Mouse (Mus musculus): Measurements from ENCODE around the gene Olfr749. TPM values are rescaled to one million over a fixed set of nuclear protein-coding genes. Genes with fewer than 3 reads are reported as not detected.
"Not testable (repeated sequence)": the region's sequence is repeated elsewhere in the genome, so short reads cannot be mapped to it uniquely, and the experiment has no call there.

Olfr749 gene
- not detected in 2 replicates for polyA plus RNA-seq (2012; rRNA removed)

- DNase-seq (ENCODE audit: low spot score), result no peak
These were observed at the start of gene Olfr749 for GRCm38 (mm10) chr14:50744994-50745393. Olfr749 (minus strand) TSS chr14:50745094.

DNA sequence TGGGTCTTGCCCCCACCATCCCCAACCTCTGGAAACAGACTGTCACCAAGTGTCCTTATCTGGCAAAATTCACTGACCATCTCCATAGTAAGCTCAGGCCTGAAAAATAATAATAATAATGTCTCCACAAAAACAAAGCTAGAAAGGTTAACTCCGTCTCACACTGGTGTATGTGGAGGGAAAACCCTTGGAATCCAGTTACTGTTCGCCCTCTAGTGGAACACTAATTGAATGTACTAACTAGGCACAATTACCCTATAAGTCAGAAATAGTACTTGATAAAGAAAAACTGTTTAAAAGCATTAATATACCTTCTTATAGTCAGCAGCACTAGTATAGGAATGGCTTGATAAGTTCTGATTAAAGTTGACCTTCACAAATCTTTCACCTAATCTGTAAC is 43.3 kb upstream of the Olfr749 start:
- DNase-seq (ENCODE audit: low spot score), result no peak

DNA sequence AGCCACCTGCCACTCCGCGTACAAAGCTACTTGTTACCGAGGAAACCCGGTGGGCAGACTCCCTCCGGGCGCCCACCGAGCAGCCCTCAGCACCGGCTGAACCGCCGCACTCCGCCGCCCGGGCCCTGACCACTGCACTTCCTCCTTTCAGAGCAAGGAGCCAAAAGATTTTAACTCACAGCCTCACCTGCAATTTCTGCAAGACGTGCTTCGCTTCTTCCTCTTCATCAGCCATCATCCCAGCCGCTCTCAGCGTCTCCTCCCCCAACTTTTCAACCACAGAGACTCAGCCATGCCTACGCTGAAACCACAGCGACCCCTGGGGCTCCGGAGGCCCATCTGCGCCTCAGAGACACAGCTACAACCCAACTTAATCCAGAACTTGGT is 40.4 kb upstream of the Olfr749 start, which contains the start of gene Ttc5:
TSS of gene Ttc5 (minus strand) at position 269 of the 387 bp plus-strand sequence.
- DNase-seq (ENCODE audit: low spot score), result peak; percentile 83

GRCm38 (mm10) chr14:50784391-50785250 is 39.7 kb upstream of the Olfr749 start:
- no peak for DNase-seq (ENCODE audit: low spot score)

DNA sequence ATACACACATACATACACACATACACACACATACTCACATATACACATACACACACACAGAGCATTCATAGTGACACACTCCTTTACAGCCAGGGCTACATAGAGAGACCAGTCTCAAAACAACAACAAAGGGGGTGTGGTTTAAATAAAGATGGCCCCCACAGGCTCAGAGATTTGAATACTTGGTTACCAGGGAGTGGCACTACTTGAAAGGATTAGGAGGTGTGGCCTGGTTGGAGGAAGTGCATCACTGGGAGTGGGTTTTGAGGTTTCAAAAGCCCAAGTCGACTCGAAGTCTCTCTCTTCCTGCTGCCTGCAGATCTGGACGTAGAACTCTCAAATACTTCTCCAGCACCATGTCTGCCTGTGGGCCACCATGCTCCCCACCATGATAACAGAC is 37.3 kb upstream of the Olfr749 start:
- no peak for DNase-seq (ENCODE audit: low spot score)

GRCm38 (mm10) chr14:50771342-50771741 is 26.4 kb upstream of the Olfr749 start:
- no peak for DNase-seq (ENCODE audit: low spot score)

- DNase-seq (ENCODE audit: low spot score), result no peak
These were observed 20.8 kb upstream of the Olfr749 start for GRCm38 (mm10) chr14:50765736-50766135.

- DNase-seq (ENCODE audit: low spot score), result no peak
These were observed 13.7 kb upstream of the Olfr749 start for GRCm38 (mm10) chr14:50758416-50759085.

GRCm38 (mm10) chr14:50741584-50741983 is 3.3 kb downstream of the Olfr749 start:
- DNase-seq (ENCODE audit: low spot score), result no peak

- no peak for DNase-seq (ENCODE audit: low spot score)
These were observed 4.6 kb downstream of the Olfr749 start for GRCm38 (mm10) chr14:50740334-50740733.

- DNase-seq (ENCODE audit: low spot score), result not testable (repeated sequence)
These were observed 22.5 kb downstream of the Olfr749 start for GRCm38 (mm10) chr14:50722371-50722770.

GRCm38 (mm10) chr14:50719875-50720274 is 25.0 kb downstream of the Olfr749 start:
- not testable (repeated sequence) for DNase-seq (ENCODE audit: low spot score)

- no peak for DNase-seq (ENCODE audit: low spot score)
These were observed 37.8 kb downstream of the Olfr749 start, which contains the start of gene Olfr748 for GRCm38 (mm10) chr14:50707073-50707472. Olfr748 (plus strand) TSS chr14:50707373.

- no peak for DNase-seq (ENCODE audit: low spot score)
These were observed 51.8 kb downstream of the Olfr749 start, which contains the start of gene Olfr747 for GRCm38 (mm10) chr14:50693106-50693505. Olfr747 (minus strand) TSS chr14:50693206.

Other genes with a start within 250 kb of the Olfr749 start
- gene Olfr742, start 241.5 kb downstream of the Olfr749 start, polyA plus RNA-seq (2012; rRNA removed), result not detected in 2 replicates
- not detected in 2 replicates for gene Olfr743, start 223.3 kb downstream of the Olfr749 start, polyA plus RNA-seq (2012; rRNA removed)
- not detected in 2 replicates for gene Olfr744, start 130.2 kb downstream of the Olfr749 start, polyA plus RNA-seq (2012; rRNA removed)
- gene Olfr745, start 105.7 kb downstream of the Olfr749 start, polyA plus RNA-seq (2012; rRNA removed), result not detected in 2 replicates
- not detected in 2 replicates for gene Olfr746, start 98.0 kb downstream of the Olfr749 start, polyA plus RNA-seq (2012; rRNA removed)
- gene Olfr747, start 51.9 kb downstream of the Olfr749 start, polyA plus RNA-seq (2012; rRNA removed), result not detected in 2 replicates
- not detected in 2 replicates for gene Olfr748, start 37.7 kb downstream of the Olfr749 start, polyA plus RNA-seq (2012; rRNA removed)
- 46.3 and 58.6 TPM in 2 replicates for gene Ttc5, start 40.4 kb upstream of the Olfr749 start, polyA plus RNA-seq (2012; rRNA removed)
- not detected in 2 replicates for gene Ccnb1ip1, start 62.6 kb upstream of the Olfr749 start, polyA plus RNA-seq (2012; rRNA removed)
- 55.8 and 64.0 TPM in 2 replicates for gene Parp2, start 62.7 kb upstream of the Olfr749 start, polyA plus RNA-seq (2012; rRNA removed)
- gene Tep1, start 125.5 kb upstream of the Olfr749 start, polyA plus RNA-seq (2012; rRNA removed), result 25.3 and 29.5 TPM in 2 replicates
- gene Klhl33, start 152.4 kb upstream of the Olfr749 start, polyA plus RNA-seq (2012; rRNA removed), result 1.7 and 2.5 TPM in 2 replicates
- gene Osgep, start 179.8 kb upstream of the Olfr749 start, polyA plus RNA-seq (2012; rRNA removed), result 75.6 and 84.0 TPM in 2 replicates
- 56.6 and 59.1 TPM in 2 replicates for gene Apex1, start 179.9 kb upstream of the Olfr749 start, polyA plus RNA-seq (2012; rRNA removed)
- 79.4 and 104 TPM in 2 replicates for gene Pip4p1, start 185.8 kb upstream of the Olfr749 start, polyA plus RNA-seq (2012; rRNA removed)
- gene Pnp, start 186.0 kb upstream of the Olfr749 start, polyA plus RNA-seq (2012; rRNA removed), result 49.9 and 64.9 TPM in 2 replicates
- gene Gm49342, start 199.4 kb upstream of the Olfr749 start, polyA plus RNA-seq (2012; rRNA removed), result 45.7 and 54.1 TPM in 2 replicates
- gene Pnp2, start 210.9 kb upstream of the Olfr749 start, polyA plus RNA-seq (2012; rRNA removed), result 2.6 and 3.7 TPM in 2 replicates

All from urinary bladder, adult 2 months (tissue).